Mouse (Mus musculus) naive thymus-derived CD4-positive, alpha-beta T cell, adult 2 months (primary cell): ENCODE data around the gene Olfr450.

Experiments
- DNase-seq: peaks from one replicate; pipeline ENCODE4 v3.0.0-alpha.2; 2011; ENCODE audit warnings: low read depth

Olfr450 gene

DNA sequence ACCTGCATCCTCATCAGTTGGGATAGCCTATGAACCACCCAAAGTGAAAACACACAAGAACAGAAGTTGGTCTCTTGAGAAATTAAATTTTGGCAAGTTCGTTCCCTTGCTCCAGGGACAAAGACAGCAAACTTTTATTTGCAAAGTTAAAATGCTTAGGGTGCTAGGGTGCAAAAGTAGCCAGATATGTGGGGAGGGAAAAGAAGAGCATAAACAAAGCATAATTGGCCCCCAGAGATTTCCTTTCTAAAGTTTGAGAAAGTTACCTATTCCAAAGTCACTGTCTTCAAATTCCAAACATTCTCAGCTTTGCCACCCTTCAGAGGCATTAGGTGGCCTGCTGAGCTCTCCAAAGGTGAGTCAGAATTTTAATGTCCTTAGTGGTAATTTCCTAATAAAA is at the start of gene Olfr450:
Olfr450 (plus strand) TSS at position 301 of the 400 bp plus-strand sequence.
- DNase-seq, result no peak

DNA sequence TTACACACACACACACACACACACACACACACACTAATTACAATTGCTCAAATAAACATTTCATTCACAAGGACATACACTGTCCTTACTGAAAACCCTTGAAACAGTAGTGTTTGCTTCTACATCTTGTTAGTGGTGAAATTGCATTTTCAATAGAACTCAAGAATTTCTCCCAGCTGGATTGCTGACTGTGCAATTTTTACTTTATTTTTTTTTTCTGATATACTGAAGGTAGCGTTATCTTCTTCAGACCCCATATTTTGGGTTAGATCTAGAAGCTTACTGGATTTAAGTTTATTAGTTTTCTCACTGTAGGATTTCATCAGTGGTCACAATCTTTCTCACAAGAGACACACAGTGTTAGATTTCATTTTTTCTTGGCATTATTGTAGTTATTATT is 34.7 kb upstream of the Olfr450 start:
- DNase-seq, result no peak

DNA sequence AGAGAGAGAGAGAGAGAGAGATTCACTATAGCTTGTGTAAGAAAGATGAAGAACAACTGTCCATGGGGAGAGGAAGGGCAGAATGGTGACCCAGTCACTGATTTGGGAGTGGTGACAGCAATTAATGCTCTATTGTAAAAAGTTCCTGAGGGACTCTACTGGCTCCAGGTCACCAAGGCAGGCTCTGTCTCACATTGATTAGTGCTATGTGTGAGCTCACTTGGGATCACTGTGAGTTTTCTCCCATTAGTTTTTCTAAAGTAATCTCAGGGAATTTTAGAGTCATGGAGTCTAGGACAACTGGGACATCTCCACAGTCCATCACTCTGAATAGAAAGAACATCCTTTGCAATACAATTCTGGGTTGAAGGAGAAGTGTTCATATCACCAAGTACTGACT is 26.9 kb upstream of the Olfr450 start, which contains the start of gene Olfr452:
Olfr452 (plus strand) TSS at position 301 of the 400 bp plus-strand sequence.
- DNase-seq, result no peak

DNA sequence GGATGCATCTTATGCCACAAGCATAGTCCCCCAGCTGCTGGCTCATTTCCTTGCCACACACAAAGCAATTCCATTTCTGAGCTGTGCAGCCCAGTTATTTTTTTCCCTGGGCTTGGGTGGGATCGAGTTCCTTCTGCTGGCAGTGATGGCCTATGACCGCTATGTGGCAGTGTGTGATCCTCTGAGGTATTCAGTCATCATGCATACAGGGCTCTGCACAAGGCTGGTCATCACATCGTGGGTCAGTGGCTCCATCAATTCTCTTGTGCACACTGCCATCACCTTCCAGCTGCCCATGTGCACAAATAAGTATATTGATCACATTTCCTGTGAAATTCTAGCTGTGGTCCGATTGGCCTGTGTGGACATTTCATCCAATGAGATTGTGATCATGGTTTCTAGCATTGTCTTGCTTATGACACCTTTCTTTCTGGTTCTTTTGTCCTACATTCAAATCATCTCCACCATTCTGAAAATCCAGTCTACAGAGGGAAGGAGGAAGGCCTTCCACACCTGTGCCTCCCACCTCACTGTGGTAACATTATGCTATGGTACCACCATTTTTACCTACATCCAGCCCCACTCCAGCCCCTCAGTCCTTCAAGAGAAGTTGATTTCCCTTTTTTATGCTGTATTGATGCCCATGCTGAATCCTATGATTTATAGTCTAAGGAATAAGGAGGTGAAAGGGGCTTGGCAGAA is 21.3 kb upstream of the Olfr450 start:
- DNase-seq, result no peak

DNA sequence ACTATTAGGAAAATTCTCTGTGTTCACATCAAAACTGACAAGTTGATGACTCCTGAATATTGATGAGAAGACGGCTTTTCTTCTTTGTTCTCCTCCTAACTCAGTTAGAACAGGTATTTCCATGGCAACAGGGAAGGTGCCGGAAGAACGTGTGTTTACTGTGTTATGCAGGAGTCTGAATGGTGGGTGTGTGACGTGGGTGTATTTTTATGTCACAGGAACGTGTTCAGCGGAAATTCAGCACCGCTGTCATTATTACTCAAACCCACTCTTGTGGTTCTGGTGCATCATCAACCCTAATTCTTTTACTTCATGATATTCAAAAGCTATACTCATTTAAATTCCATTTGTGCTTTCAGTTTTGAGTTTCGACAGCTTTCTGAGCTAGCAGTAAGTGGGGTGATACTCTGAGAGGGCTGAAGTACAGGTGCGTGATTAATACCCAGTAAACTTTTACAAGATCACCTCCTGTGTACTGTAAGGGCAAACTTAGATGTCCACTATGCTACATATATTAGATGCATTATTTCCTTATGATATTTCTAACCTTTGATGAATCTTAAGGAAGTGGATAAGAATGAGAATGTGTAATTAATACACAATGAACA is 20.7 kb upstream of the Olfr450 start:
- DNase-seq, result no peak

DNA sequence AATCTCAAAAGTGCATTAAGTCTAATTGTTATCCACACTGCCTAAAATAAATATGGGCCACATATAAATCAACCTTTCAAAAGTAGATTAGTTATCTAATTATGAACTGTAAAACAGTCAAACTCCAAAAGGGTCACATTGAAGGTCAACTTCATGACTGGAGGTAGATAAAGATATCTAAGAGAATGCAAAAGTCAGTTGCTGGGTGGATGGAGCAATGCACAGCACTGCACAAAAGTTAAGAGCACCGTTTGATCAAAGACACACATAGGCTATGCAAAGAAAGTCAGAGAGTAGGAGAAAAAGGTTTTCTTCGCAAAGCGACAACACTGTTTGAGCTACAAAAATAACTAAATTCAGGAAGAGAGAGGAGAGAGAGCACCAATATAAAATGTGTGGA is 16.8 kb upstream of the Olfr450 start:
- DNase-seq, result no peak

DNA sequence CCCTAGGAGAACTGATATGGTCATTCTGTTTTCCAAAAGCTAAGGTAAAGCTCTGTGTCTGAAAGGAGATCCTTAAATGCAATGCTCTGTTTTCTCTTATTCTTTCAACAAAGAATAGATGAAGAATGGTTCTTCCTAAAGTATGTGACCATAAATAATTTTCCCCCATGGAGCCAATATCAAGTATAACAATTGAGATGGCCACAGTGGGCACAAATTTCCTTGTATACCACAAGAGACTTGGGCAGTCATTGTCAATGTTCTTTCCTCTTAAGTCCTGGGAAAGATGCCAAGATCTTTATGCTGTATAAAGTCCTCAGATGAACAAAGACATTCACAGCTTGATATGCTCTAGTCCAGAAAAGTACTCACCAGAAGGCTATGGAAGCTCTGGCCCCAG is 22.3 kb downstream of the Olfr450 start, which contains the start of gene Olfr449:
Olfr449 (plus strand) TSS at position 301 of the 400 bp plus-strand sequence.
- DNase-seq, result no peak

DNA sequence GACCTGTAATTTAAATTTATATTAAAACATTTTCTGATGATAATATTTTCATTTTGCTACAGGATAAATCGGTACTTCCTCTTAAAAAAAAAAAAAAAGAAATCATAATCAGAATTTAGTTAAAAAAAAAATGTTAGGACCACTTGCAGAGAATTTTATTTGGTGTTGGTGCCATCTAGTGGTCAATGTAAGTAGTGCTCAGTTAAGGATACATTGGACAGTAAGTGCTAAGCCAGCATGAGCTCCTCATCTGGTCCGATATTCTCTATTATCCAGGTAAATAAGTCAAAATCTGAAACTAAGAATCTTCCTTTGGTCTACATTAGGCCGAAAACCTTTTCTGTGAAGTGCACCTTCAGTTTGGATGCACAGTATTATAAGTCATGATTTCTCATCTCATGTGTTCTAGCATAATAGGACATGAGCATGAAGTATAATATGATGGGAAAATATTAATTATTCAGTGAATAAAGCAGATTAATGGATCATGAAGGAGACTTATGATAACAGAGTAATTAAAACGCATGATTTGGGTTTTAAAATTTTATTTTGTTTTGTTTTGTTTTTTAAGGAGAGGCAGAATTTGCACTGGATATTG is 48.6 kb downstream of the Olfr450 start:
- DNase-seq, result peak; percentile 46
